ENCODE assay signal across 28 mouse cellular contexts in genomic region chr19:28182411-28183182, GRCm38 (mm10).
DNase-seq lines count a peak whose midpoint lies in the region; ATAC-seq and TF ChIP-seq lines count a peak whose summit lies in the region.
"Had no signal": no experiment of that assay in that cellular context is flagged by ENCODE, and none has a peak within 500 bp of the region (broad histone marks: within the 10 kb centered on the region; RNA-seq: fewer than 3 reads in every experiment).

No protein-coding gene starts in this region.

- peak overlapping the region; percentile 2; the same call in 1 of the 2 replicates for H3K27ac ChIP-seq in ES-Bruce4 (ENCODE audit: insufficient read depth, low read length)
- H3K27ac ChIP-seq in kidney, adult 2 months (ENCODE audit: insufficient read depth, low read depth, low read length), result peak overlapping the region; percentile 91
- peak overlapping the region; percentile 70 for H3K27ac ChIP-seq in kidney, postnatal 0 days
- no peak overlapping the region for H3K27ac ChIP-seq in forebrain, embryonic 11.5 days (ENCODE audit: low read depth, low read length)
- H3K27ac ChIP-seq: embryonic facial prominence, embryonic 12.5 days; forebrain, embryonic 13.5 days; hindbrain, postnatal 0 days; left cerebral cortex, adult 2 months; limb, embryonic 15.5 days; liver, embryonic 15.5 days; macrophage; midbrain, embryonic 15.5 days; neural tube, embryonic 13.5 days had no signal

- DNase-seq in Patski (ENCODE audit: low read depth, low spot score), result peak; percentile 90
- DNase-seq in kidney, adult 2 months, result peak; percentile 91
- peak; percentile 50 for DNase-seq in kidney, postnatal 0 days (ENCODE audit: low spot score)
- no peak for DNase-seq in forebrain, embryonic 11.5 days (ENCODE audit: low spot score)
- no peak for DNase-seq in layer of hippocampus, postnatal 36 days
- DNase-seq in gastrocnemius, adult 8-10 months (ENCODE audit: low spot score in 2 of 2), result no peak
- DNase-seq: adrenal gland, adult 8-10 months; cerebellum, adult 18-20 months; cerebellum, postnatal 14 days; gastrocnemius, postnatal 10 days; heart, adult 11 months; heart, postnatal 10 days; left cerebral cortex, postnatal 4 days; retina, postnatal 1 day; thymus, postnatal 36 days had no signal

- no peak overlapping the region for H3K4me2 ChIP-seq in kidney, postnatal 0 days (ENCODE audit: low read length)
- H3K4me2 ChIP-seq in forebrain, embryonic 11.5 days (ENCODE audit: low read depth, low read length, severe bottlenecking), result no peak overlapping the region
- H3K4me2 ChIP-seq: embryonic facial prominence, embryonic 12.5 days; forebrain, embryonic 13.5 days; heart, embryonic 11.5 days; limb, embryonic 15.5 days; liver, embryonic 15.5 days; midbrain, embryonic 15.5 days; neural tube, embryonic 13.5 days had no signal

- H3K27me3 ChIP-seq in ES-Bruce4 (ENCODE audit: control insufficient read depth, insufficient read depth, low read length, poor library complexity, severe bottlenecking) (no peaks in the 10 kb centered on the region), Patski (no peaks in the 10 kb centered on the region)
- H3K27me3 ChIP-seq in kidney, adult 2 months (replicated peaks; ENCODE audit: control insufficient read depth, insufficient read depth, low read length), result no peaks in the 10 kb centered on the region
- no peaks in the 10 kb centered on the region for H3K27me3 ChIP-seq in kidney, postnatal 0 days (ENCODE audit: insufficient read depth, low read length)
- H3K27me3 ChIP-seq in forebrain, embryonic 11.5 days (ENCODE audit: control insufficient read depth, insufficient read depth, low read length), result no peaks in the 10 kb centered on the region
- H3K27me3 ChIP-seq: embryonic facial prominence, embryonic 12.5 days; forebrain, embryonic 13.5 days; limb, embryonic 15.5 days; liver, embryonic 15.5 days; midbrain, embryonic 15.5 days; neural tube, embryonic 13.5 days had no signal

- no peak for TF ChIP-seq CTCF in ES-Bruce4 (IDR thresholded peaks at IDR 0.05; ENCODE audit: low read depth, low read length)
- TF ChIP-seq CTCF in Patski (IDR thresholded peaks at IDR 0.05), result no peak
- no peak for TF ChIP-seq CTCF in kidney, adult 2 months (conservative IDR thresholded peaks at IDR 0.05; ENCODE audit: insufficient read depth, insufficient read length, low read depth, low read length)
- TF ChIP-seq CTCF in kidney, postnatal 0 days (IDR thresholded peaks at IDR 0.05; ENCODE audit: low read depth), result no peak

- H3K9ac ChIP-seq in ES-Bruce4 (ENCODE audit: low read depth, poor library complexity, severe bottlenecking), result no peak overlapping the region
- no peak overlapping the region for H3K9ac ChIP-seq in kidney, postnatal 0 days (ENCODE audit: low read depth, low read length)
- H3K9ac ChIP-seq in forebrain, embryonic 11.5 days (ENCODE audit: low read length), result no peak overlapping the region
- H3K9ac ChIP-seq: embryonic facial prominence, embryonic 12.5 days; forebrain, embryonic 13.5 days; limb, embryonic 15.5 days; liver, embryonic 15.5 days; midbrain, embryonic 15.5 days; neural tube, embryonic 13.5 days had no signal

- 34% methylated on average over 12 of the region's 12 CpGs for WGBS in kidney, adult 2 months
- 62% methylated on average over 12 of the region's 12 CpGs for WGBS in kidney, postnatal 0 days
- 71% methylated on average over 12 of the region's 12 CpGs for WGBS in forebrain, embryonic 11.5 days

- H3K36me3 ChIP-seq in ES-Bruce4 (ENCODE audit: control insufficient read depth, insufficient read depth, low read length, poor library complexity, severe bottlenecking), result no peaks in the 10 kb centered on the region
- H3K36me3 ChIP-seq in kidney, adult 2 months (ENCODE audit: control insufficient read depth, insufficient read depth, low read length), result no peaks in the 10 kb centered on the region
- no peaks in the 10 kb centered on the region for H3K36me3 ChIP-seq in kidney, postnatal 0 days (ENCODE audit: insufficient read depth, low read length)
- H3K36me3 ChIP-seq in forebrain, embryonic 11.5 days (ENCODE audit: control insufficient read depth, insufficient read depth, low read length), result no peaks in the 10 kb centered on the region
- H3K36me3 ChIP-seq: embryonic facial prominence, embryonic 12.5 days; limb, embryonic 15.5 days; liver, embryonic 15.5 days; midbrain, embryonic 15.5 days; neural tube, embryonic 13.5 days had no signal

- ATAC-seq in Patski, result peak; percentile 98
- peak; percentile 49; the same call in 1 of the 2 replicates for ATAC-seq in kidney, postnatal 0 days (replicated peaks; ENCODE audit: low FRiP score, low read depth)
- no peak for ATAC-seq in forebrain, embryonic 11.5 days (replicated peaks; ENCODE audit: low FRiP score)
- ATAC-seq in frontal cortex, adult (ENCODE audit: low TSS enrichment), result no peak
- ATAC-seq: CD4-positive, CD25-positive, alpha-beta regulatory T cell, adult 4 months; forebrain, embryonic 13.5 days; hindbrain, postnatal 0 days; midbrain, embryonic 15.5 days had no signal

- no peak overlapping the region for H3K4me3 ChIP-seq in ES-Bruce4 (ENCODE audit: low read depth, low read length)
- no peak overlapping the region for H3K4me3 ChIP-seq in kidney, adult 2 months (ENCODE audit: insufficient read depth, low read depth, low read length)
- H3K4me3 ChIP-seq in kidney, postnatal 0 days (replicated peaks; ENCODE audit: low read depth, low read length), result no peak overlapping the region
- no peak overlapping the region for H3K4me3 ChIP-seq in forebrain, embryonic 11.5 days (ENCODE audit: low read depth, low read length)
- H3K4me3 ChIP-seq: embryonic facial prominence, embryonic 12.5 days; forebrain, embryonic 13.5 days; left cerebral cortex, adult 2 months; limb, embryonic 15.5 days; liver, embryonic 15.5 days; midbrain, embryonic 15.5 days; neural tube, embryonic 13.5 days had no signal

- peaks cover 2% of the 10 kb centered on the region for H3K4me1 ChIP-seq in ES-Bruce4 (ENCODE audit: control insufficient read depth, insufficient read depth, low read length)
- peaks cover 13% of the 10 kb centered on the region for H3K4me1 ChIP-seq in kidney, adult 2 months (ENCODE audit: control insufficient read depth, insufficient read depth, low read length)
- H3K4me1 ChIP-seq in kidney, postnatal 0 days (replicated peaks; ENCODE audit: insufficient read depth, low read length), result no peaks in the 10 kb centered on the region
- H3K4me1 ChIP-seq in forebrain, embryonic 11.5 days (replicated peaks; ENCODE audit: control insufficient read depth, insufficient read depth, low read length), result no peaks in the 10 kb centered on the region
- H3K4me1 ChIP-seq: embryonic facial prominence, embryonic 12.5 days; forebrain, embryonic 13.5 days; limb, embryonic 15.5 days; liver, embryonic 15.5 days; midbrain, embryonic 15.5 days; neural tube, embryonic 13.5 days had no signal

- TF ChIP-seq EP300 in ES-Bruce4 (IDR thresholded peaks at IDR 0.05; ENCODE audit: insufficient read depth, low read depth, low read length), result peak; percentile 95

- in situ Hi-C loops in Patski (cut with MboI; ENCODE audit: low pct_unique_long_range_greater_than_20kb), result no loop called here

- POLR2A ChIA-PET in Patski (lab: Charles Lee), result interaction anchor here (0.6 to 1.6 kb wide), 9 partner anchors 9 to 1298 kb away, joined by 3 to 6 read pairs (median 4); no protein-coding TSS in a partner anchor

- peaks cover 5% of the 10 kb centered on the region; the same call in 1 of the 2 replicates for H3K9me3 ChIP-seq in ES-Bruce4 (replicated peaks; ENCODE audit: control insufficient read depth, insufficient read depth, low read length, poor library complexity, severe bottlenecking)
- H3K9me3 ChIP-seq in kidney, postnatal 0 days (replicated peaks; ENCODE audit: low read length), result no peaks in the 10 kb centered on the region
- no peaks in the 10 kb centered on the region; the same call in 1 of the 2 replicates for H3K9me3 ChIP-seq in forebrain, embryonic 11.5 days (ENCODE audit: control insufficient read depth, low read length)
- H3K9me3 ChIP-seq: embryonic facial prominence, embryonic 12.5 days; forebrain, embryonic 13.5 days; limb, embryonic 15.5 days; liver, embryonic 15.5 days; midbrain, embryonic 15.5 days; neural tube, embryonic 13.5 days had no signal

- no peak for TF ChIP-seq POLR2A in ES-Bruce4 (IDR thresholded peaks at IDR 0.05; ENCODE audit: insufficient read depth, low read length)
- TF ChIP-seq POLR2A in kidney, adult 2 months (IDR thresholded peaks at IDR 0.05; ENCODE audit: low read depth, low read length), result no peak

- CTCF ChIA-PET in Patski (lab: Charles Lee), result no interaction called here

Comparison
In these comparisons a context has a peak if more than half of its experiments do, and no peak if none do; other contexts are left out.
1. ATAC-seq: peak in Patski (single experiment) and kidney, postnatal 0 days (single experiment); none in forebrain, embryonic 11.5 days (single experiment) and frontal cortex, adult (single experiment).
2. DNase-seq: peak in Patski (single experiment), kidney, adult 2 months (single experiment) and kidney, postnatal 0 days (single experiment); none in forebrain, embryonic 11.5 days (single experiment), layer of hippocampus, postnatal 36 days (0 of 2) and gastrocnemius, adult 8-10 months (0 of 2).